Mouse (Mus musculus) cerebellum, postnatal 25 days (tissue): Measurements from ENCODE around the gene Maea.
"Not testable (repeated sequence)": the region's sequence is repeated elsewhere in the genome, so short reads cannot be mapped to it uniquely, and the experiment has no call there.

Experiments used
- DNase-seq, 2 experiments: peaks; one replicate each; pipeline ENCODE4 v3.0.0; 2021; ENCODE audit warnings: mixed read lengths in 2 of 2

Maea gene

DNA sequence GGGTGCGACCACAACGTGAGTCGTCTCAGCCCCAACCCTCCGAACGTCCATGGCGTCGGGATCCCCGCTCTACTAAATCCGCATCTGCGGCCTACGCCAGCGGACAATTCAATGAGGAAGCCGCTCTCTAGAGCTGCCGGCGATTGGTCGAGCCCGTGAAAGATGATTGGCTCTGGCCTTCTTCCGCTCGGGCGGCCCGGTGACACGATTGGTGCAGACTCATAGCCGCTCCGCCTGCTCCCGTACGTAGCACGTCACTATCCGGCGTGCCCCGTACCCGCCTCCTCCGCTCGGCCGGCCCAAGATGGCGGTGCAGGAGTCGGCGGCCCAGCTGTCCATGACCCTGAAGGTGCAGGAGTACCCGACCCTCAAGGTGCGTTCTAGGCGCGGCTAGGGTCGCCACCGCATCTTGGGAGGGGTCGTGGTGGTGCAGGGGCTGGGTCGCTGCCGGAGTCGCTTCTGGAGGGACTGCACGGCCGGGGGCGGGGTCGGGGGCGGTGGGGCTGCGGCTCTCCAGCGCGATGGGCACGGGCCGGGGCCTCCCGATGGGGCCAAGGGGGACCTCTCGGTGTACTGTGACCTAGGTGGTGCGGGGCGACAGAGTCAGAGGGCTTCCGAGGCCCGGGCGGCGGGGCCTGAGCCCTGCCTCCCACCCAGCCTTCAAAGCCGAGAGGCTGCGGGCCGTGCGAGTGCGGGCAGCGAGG, at the start of gene Maea:
Gene Maea, plus strand, starts transcription at position 237 of the 704 bp plus-strand sequence.
- DNase-seq = peak; percentile 97

DNA sequence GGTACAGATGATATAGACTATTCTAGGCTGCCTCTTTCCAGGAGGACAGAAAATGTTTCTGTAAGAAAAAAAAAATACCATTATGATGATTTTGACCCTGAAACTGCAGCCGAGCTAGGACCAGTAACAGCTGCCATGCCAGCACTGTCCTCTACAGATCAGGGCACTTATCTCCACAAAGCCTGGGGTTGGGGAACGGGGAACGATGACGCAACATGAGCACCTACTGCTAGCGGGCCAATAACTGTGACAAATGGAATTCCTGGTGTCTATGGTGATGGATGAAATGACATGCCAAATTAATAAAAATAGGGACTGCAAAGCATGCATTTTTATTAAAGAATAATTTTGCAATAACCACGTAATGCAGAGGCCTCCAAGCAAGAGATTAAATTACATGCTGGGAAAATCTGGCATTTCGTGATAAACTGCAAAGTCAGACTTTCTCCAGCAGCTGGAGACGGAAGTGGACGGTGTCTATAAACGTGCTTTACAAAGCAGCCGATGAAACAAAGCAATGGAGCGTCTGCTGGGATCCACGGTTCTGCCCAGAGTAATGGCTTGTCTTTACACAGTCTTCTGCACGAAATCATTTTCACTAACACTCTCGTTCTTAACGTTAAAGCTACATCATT, 41.4 kb upstream of the Maea start:
- no peak for DNase-seq

DNA sequence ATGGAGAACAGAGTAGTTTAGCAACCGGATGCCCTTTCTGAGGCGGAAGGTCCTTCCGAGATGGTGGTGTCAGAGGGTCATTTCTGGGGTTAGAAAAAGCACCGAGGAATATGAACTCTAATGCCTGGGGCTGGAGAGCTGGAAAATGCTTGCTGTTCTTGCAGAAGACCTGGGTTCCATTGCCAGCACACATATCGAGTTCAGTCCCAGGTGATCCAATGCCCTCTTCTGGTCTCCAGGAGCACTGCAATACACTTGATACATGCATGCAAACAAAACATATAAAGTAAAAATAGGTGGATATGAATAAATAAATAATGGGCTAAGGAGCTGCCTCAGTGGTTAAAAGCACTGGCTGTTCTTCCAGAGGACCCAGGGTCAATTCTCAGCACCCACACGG, 38.1 kb upstream of the Maea start:
- peak in 1 of 2 experiments; percentile 52 for DNase-seq

DNA sequence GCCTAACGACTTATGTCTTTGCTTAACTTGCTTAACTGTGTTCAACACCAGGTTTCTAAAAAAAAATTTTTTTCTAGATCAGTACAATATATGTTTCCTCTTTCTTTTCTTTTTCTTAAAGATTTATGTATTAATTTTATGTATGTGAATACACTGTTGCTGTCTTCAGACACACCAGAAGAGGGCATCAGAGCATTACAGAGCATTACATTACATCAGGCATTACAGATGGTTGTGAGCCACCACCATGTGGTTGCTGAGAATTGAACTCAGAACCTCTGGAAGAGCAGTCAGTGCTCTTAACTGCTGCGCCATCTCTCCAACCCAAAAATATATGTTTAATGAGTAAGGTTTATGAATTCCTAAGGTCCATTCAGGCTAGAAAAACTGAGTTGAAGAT, 33.5 kb upstream of the Maea start:
- no peak for DNase-seq

DNA sequence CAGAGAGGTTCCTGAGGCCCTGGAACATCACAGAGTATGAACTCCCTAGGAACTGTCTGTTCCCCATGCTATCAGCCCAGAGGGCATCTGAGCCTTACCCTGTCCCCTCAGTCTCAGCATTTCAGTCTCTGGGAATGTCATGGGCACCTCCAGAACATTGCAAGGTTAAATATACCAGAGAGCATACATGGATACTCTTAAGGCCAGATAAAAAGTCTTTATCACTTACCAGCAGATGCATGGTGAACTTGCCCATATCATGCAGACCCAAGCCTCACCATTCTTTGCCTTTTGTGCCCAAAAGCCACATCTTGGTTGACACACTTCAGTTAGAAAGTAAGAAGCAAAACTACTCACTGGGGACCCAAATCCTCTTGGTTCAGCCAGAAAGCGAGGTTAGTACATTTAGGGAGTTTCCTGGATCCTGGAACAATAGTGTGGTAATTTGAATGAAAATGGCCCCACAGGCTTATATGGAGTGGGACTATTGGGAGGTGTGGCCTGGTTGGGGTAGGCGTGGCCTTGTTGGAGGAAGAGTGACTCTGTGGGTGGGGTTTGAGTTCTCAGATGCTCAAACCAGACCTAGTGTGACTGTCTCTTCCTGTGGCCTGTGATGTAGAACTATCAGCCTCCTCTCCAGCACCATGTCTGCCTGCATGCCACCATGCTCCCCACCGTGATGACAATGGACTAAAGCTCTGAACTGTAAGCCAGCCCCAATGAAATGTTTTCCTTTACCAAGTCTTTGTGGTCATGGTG, 24.4 kb upstream of the Maea start:
- DNase-seq = no peak

DNA sequence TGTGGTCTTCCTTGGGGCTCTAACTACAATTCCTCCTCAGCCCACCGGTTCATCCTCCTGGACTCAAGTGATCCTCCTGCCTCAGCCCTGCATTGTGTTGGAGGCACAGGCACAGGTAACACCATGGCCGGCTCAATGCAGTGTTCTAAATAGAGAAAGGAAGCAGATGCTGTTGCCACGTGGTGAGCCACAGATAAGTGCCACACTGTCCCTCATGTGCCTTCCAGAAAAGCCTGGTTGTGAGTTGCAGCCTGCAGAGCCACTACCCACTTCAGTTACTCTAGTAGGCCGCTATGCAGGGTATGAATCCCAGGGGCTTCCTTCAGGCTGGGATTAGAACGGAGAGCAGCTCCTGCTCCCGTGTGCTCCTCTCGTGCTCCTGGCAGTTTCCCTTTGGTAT, 23.1 kb upstream of the Maea start:
- DNase-seq = no peak

DNA sequence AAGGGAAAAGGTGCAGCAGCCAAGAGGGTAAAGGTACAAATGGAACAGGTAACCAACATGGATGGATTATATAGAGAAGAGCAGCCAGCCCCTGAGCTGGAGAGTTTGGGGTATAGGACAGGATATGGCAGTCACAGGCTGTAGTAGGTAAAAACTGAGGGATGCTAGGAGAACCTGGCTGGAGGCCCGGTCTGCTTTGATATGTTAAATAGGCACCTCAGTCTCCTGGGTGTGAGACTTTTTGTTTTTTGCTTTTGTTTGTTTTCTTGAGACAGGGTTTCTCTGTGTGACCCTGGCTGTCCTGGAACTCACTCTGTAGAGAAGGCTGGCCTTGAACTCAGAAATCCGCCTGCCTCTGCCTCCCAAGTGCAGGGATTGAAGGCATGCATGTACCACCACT, 10.8 kb upstream of the Maea start:
- DNase-seq = no peak

DNA sequence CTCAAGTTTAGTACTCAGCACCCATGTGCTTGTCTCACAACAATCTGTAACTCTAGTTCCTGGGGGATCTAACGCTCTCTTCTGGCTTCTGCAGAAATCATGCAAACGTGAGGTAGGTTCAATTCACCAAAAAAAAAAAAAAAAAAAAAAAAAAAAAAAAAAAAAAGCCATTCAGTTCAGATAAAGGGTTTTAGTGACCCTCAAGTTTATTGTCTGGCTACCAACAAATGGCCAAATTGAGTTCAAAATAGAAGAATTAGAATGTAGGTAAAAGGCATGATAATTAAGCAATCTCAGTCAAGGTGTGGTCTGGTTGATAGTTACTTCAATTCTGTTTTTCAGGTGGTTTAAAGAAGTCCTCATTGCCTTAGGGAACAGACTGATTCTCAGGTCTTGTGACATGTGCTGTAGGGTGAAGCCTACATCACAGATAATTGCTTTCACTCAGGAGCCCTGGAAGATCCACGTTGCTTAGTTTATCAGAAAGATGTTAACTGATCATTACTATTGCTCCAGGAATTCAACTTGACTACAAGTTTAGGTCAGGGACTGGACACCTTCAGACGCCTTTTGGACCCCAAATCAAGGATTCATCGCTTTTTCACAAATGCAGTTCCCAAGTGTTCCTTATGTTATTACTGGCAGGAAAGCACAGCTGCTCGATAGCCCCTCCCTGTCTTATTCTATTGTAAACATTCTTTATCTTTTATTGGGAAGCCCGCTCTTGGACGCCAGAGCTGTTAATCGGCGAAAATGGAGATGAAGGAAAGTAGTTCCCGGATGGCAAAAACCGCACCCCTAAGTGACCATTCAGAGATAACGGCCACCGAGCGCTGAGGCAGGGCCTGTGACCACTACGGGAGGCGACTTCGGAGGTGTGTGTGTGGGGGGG, 682 bp upstream of the Maea start:
- no peak for DNase-seq

DNA sequence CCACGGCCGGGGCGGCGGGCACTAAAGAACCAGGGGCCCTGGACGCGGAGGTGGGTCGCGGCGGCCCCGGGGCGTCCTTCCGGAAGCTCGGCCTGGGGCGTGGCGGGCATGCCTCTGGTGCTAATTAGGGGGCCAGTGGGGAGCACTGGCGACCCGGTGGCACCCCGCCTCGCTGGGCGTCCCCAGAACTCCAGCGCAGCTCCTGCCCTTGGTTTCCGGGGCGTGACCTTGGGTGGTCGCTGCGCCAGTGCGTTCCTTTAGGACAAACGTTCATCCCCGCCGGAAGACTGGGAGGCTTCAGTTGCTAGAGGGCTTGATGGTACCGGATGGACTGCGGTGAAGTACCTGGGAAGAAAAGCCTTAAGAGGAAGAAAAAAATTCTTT, 660 bp downstream of the Maea start:
- no peak for DNase-seq

DNA sequence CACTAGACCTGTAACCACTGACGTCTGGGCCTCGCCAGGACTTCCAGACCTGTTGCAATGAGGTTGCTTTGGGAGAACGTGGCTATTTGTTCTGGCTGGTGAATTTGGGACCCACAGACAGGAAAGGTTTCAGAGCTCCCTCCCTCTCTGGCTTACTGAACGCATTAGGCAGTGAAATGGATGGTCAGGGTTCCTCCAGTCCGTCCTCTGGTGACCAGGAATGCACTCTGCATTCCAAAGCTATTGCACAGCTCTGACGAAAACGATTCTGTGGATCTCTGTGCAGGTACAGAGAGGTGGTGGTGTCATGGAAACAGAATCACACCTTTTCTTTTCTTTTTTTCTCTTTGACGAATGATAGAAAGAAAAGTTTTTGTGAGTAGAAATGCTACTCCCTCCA, 1.9 kb downstream of the Maea start:
- DNase-seq = no peak

DNA sequence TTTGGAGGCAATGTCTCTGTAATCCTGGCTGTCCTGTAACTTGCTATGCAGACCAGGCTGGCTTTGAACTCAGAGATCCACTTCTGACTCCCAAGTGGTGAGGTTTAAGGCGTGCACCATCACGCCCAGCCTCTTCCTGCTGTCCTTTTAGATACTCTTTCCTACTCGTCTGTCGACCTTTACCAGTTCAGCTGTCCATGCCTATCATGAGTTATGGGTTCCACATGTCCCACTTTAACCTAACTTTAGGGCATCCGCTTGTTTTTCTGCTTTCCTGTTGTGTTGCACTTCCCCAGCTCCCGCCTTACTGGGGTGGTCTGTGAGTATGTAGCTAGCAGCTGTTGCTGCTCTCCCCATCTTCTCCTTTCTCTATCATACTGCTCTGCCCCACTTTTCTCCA, 5.9 kb downstream of the Maea start:
- no peak for DNase-seq

DNA sequence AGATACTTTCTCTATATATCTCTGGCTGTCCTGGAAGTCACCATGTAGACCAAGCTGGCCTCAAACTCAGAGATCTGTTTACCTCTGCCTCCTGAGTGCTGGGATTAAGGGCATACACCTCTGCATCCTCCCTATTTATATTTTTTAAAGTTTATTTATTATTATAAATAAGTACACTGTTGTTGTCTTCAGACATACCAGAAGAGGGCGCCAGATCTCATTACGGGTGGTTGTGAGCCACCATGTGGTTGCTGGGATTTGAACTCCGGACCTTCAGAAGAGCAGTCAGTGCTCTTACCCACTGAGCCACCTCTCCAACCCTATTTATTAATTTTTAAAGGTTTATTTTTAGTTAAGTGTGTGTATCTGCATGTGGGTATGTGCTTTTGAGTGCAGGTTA, 6.9 kb downstream of the Maea start:
- not testable (repeated sequence) for DNase-seq

DNA sequence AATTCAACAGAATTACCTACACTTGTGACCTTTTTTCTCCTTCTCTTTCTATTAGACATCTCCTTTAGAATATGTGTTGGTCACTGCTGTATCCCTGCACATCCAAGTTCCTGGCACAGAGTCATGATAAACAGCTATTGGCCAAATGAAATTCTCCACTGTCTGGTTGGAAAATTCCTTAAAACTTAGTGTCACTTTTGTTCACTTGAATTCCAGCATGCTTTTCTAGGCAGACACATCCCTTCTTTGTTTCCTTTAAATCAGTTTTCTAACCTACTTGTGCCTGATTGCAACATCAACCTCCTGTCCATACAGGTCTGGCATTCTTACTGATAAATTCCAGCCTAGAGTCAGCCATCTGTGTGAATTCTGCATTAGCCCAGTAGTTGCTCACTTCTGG, 7.5 kb downstream of the Maea start:
- DNase-seq = no peak

DNA sequence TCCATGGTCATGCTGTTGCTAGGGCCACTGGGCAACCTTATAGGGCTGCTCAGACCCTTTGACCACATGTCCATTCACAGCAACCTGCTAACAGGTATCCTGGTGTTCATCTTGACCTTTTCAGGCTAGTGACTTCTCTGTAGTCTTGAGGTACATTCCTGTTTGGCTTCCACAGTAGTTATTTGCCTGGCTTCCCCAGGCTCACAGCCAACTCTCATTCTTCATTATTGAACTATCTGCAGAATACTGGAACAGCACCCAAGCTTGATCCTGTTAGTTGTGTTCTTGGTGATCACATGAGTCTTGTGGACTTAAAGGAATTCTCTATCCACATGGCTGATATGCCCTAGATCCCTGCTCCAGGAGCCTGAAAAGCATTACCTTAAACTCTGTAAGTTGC, 8.3 kb downstream of the Maea start:
- no peak for DNase-seq

DNA sequence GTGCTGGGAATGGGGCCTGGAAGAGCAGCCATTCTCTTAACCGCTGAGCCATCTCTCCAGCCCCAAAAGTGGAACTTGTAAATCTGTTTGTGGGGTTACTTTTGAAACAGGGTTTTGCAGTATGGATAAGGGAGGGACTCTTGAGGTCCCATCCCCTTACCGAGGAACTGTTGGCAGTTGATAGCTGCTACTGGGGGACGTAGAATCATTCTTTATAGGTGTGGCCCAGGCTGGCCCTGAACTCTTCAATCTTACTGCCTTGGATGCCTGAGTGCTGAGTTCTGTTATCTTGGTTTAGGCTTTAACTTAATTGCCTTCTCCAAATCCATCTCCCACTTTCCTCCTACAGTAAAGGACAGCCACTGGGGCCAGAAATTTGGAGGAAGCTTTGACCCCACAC, 8.8 kb downstream of the Maea start:
- DNase-seq = no peak

DNA sequence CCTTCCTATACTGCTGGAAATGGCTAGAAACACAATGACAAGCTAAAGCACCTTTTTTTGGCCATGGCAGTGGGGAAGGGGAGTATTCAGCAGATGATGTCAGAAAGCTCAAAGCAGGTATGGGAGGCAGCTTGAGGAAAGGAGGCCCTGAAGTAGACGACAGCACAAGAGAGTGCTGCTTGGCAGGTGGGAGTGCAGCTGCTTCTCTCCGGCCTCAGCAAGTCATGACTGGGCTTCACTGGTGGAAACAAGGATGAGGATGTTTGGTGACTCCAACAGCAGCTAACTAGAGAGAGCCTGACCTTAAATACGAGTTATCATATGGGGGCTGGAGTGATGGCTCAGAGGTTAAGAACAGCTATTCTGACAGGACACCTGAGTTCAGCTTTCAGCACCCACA, 12.3 kb downstream of the Maea start:
- DNase-seq = no peak

DNA sequence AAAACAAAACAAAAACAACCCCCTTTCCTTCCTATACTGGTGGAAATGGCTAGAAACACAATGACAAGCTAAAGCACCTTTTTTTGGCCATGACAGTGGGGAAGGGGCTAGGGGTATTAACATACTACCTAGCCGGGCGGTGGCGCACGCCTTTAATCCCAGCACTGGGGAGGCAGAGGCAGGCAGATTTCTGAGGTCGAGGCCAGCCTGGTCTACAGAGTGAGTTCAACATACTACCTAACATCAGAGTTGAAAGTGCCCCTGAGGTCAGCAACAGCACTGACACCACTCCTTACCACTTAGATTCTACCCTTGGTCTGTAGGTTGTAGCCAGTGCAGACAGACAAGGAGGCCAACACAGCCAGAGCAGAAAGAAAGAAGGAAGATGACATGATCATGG, 13.9 kb downstream of the Maea start:
- no peak for DNase-seq

DNA sequence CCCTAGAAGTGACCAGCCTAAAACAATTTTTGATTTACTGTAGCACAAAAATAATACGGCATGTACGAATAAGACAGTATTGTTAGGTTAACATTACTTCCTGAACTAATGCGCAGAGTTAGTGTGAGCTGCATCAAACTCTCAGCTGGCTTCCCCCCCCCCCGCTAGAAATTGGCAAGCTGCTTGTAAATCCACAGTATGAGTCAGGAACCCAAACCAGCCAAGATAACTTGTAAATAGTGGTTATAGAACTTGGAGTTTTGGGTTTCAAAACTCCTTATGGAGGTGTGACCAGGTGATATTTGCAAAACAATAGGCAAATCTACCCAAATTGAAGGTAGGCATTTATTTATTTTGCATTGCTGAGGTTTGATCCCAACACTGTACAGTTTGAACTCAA, 14.4 kb downstream of the Maea start:
- no peak for DNase-seq

DNA sequence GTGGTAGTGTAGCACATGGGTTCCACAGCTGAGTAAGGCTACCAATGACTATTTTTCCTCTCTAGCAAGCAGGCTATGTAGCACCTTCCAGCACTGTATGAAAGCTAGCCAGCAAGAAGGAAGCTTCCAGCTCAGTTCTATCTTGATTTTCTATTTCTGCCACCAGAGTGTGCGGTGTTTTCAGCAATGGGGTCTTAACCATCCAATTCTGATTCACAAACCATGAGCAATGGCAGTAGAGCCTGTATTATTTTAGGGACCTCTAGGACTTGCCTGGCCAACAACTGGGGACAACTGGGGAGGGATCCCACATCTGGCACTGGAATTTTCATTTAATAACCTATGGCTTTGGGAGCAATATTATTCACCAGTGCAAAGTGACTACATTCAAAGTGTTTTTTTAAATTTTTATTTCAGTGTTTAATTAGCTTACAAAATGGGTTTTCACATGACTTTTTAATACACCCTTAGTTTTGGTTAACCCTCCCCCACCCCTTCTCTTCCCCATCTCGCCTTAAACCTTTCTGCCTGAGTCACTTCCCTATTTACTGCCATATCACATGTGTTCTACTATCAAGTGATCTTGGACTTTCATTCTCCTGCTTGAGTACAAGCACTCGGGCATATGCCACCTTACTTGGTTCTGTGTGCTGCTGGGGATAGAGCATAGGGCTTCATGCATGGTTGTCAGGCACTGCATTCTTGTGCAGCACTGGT, 16.4 kb downstream of the Maea start:
- DNase-seq = no peak

DNA sequence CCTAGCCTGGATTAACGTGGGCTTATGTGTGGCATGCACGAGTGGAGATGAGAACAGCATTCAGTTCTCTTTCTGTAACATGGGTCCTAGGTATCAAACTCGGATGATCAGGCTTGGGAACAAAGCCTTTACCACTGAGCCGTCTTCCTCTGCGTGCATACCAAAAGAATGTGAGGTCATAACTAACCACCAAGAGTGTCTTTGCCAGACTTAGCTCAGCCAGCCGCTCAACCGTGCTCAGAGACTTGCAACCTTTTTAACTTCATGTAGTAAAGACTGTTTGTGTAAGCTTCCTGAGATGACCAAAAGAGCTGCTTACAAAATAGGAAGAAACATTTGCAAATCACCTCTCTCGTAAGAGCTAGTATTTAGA, 16.9 kb downstream of the Maea start:
- DNase-seq = no peak

DNA sequence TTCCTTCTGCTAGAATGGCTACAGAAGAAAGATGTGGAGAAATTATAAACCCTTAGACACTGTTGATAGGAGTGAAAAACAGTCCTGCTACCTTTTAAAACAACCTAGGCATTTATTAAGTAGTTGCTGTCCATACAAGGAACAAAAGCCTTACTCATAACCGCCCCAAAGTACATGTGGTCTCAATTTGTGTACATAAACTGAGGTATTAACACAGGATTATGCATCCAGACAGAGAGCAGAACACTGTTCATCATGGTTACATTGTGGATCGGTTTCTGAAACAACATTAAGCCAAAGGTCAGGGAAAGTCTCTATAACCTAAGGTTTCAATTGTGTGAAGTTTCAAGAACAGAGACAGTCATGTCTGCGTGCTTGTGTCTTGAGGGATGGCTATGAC, 17.7 kb downstream of the Maea start:
- DNase-seq = no peak

DNA sequence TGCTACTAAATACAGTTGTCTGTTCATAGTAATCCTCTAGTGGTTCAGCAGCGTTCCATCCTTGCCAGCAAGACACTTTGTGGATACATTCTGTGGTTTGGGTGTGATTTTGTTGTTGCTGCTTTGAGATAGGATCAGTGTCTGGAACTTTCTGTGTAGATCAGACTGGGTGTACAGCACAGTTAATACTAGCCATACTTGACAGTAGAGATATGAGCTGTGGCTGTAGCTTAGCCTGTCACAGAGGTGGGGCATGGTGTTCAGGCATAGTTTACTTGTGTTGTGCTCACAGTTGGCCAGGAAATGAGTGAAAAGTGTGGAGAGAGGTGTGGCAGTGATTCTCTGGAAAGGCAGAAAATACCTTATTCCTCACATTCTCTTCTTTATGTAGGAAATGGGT, 22.2 kb downstream of the Maea start:
- DNase-seq = no peak

DNA sequence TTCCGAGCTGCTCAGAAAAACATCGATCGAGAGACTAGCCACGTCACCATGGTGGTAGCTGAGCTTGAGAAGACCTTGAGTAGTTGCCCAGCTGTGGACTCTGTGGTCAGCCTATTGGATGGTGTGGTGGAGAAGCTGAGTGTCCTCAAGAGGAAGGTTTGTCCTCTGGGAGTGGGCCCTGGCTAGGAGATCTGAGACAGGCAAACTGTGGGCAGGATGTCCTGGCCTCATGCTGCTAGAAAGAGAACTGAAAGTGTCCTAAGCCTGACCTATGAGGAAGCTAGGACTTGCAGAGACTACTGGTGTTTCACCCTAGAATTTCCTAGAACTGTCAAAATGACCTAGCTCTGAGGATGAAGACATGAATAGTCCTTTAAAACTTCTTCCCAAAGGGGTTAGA, 23.2 kb downstream of the Maea start:
- no peak for DNase-seq
